Mouse (Mus musculus) lung, postnatal 0 days (tissue): ENCODE results near the gene 1700016D06Rik.

Experiments used
- CTCF ChIP-seq: IDR thresholded peaks from 2 replicates; pipeline ENCODE4 v1.5.1; 2016; ENCODE audit warnings: antibody characterized with exemption, mild to moderate bottlenecking
- EP300 ChIP-seq: IDR thresholded peaks from 2 replicates; pipeline ENCODE4 v1.6.1; 2016; ENCODE audit warnings: antibody characterized with exemption, mild to moderate bottlenecking, control low read depth

DNA sequence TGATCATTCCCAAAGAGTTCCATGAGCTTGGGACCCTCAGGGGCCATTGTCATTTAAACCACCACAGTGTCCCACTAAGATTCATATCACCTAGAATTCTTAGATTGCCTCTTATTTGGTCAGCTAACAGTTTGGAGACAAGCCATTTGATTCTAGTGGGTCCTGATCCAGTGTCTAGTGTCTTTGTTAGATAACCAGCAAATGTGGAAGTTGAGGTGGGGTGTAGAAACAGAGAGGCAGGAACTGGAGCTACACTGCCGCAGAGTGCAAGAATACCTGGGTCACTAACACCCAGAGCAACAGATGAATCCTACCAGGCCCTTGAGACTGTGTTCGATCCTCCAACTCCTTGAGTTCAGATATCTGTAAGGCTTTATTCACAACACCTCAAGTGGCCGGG is 4.7 kb downstream of the 1700016D06Rik start:
- no peak for TF ChIP-seq CTCF
- no peak for TF ChIP-seq EP300
